Mouse (Mus musculus): Measurements from ENCODE around the gene Frs2.

- TF ChIP-seq CTCF (IDR thresholded peaks at IDR 0.05; ENCODE audit: low read depth, low read length) = no peak
- TF ChIP-seq POLR2A (IDR thresholded peaks at IDR 0.05; ENCODE audit: extremely low read depth, insufficient read depth, low read length) = no peak
Observed at GRCm38 (mm10) chr10:117040355-117040754, 108.0 kb downstream of the Frs2 start.
